Mouse (Mus musculus): ENCODE measurements at regions not wholly inside any gene's neighbourhood (a gene's known extent, or its start where the extent isn't known, plus 50 kb on each side); places are given as distances from the start of the nearest gene placed in this dataset.

DNA sequence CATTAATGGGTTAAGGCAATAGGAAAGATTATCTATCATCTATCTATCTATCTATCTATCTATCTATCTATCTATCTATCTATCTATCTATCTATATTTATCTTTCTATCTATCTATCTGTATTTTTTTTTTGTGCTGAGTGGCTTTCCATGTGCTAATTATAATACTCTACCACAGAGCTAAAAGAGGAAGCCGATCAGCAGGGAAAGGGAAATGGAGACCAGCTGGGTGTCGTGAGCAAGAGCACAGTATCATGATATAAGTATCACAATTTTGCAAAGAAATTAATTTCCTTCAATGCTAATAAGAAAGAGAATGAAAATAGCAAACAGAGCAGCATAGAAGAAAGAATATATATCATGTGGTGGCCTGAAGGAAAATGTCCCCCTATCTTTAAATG is 69.6 kb downstream of the Cldn1 start:
- DNase-seq = no peak

DNA sequence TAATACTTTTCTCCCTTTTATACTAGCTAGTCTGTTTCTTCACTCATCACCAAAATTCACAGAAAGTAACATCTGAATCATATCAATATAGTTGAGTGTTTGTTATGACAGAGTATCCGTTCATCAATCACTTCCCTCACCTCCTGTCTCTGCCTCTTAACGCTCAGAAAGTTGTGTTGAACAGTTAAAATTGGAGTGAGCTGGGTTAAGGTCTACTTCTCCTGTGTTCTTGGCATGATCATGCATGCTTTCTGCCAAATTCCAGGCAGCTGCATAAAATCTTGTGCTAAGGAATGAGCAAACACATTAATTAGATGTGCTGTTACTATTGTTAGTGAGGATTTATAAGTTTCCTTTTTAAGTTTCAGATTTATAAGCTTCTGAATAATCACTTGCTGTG is 79.9 kb downstream of the Cldn1 start:
- no peak for DNase-seq

DNA sequence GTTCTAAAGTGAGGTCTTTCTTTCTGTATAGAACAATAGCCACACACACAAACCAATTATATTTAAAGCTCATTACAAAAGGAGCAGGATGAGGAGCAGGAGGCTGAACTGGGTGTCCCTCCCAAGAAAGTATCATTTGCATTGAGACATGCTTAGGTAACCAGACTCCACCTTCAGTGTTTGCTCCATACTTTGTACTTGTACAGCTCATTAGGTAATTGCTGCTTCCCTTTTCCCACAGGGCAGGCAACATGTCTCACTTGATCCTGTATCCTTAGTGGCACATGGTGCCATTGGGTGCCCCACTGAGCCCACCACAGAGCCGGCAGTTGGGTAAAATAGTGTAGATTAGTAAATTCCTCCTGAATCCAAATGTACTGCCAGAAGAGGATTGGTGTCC is 86.0 kb downstream of the Cldn1 start:
- no peak for DNase-seq

DNA sequence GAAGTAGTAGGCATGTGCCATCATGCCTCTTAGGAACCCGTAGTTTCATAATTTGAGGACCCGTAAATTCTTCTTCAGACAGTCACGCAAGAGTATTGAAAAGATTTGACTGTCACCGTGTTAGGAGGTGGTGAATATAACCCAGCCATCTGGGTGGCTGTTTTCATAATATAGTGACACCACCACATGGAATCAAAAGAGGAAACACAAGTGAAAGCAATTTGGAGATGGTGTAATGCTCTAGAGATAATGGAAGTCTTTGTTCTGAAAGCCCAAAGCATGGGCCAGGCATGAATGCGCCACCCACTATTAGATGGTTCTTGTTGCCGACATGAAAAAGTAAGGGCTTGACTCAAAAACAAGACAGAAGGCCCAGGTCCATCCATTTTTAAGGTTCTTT is 86.9 kb downstream of the Cldn1 start:
- DNase-seq = no peak

DNA sequence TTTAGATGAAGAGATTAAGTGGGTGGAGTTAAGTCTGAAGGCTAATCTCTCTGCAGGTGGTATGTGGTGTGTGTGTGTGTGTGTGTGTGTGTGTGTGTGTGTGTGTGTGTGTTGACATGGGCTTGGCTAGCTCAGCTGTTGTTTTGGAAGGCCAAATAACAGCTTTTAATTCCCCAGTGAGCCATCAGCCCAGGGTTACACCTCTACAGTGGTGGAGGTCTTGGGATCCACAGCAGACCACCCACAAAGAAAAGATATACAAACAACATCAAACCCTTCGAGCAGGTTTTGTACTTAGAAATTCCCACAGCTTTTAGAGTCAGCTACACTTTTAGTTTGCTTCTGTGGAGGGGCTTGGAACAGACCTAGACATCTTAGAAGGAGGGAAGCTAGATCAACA is 89.2 kb downstream of the Cldn1 start:
- no peak for DNase-seq

DNA sequence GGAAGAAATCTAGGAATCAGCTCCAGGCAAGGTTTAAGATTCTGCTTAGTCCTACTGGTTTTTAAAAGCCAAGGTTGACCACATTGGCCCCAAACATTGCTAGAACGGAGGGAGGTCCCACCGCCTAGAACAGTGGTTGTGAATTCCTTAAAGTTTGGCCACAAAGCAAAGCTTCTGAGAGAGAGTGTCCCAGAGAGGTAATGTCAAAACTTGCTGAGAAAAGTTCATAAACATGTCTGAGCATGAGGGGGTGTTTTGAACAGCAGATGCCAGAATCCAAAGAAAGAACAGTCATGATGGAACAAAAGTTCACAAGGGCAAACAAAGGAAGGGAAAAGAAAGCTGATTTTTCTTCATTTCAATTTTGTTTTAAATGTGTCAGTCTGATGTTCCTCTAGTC is 90.1 kb downstream of the Cldn1 start:
- no peak for DNase-seq

DNA sequence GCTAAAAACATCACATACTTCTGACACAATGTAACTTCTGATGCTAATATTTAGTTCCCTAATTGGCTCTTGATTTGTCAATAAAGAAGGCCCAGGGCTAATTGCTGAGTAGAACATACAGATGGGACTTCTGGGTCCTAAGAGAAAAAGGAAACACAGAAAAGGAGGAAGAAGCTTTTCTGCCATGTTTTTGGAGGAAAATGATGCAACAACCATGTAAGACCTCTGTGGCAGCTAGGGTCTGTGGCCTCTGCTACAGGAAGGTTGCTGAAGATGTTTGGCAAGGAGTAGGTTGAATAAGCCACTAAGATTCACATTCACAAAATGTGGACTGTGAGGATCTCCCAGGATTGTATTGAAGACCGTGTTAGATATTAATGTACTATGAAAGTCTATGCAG is 94.9 kb downstream of the Cldn1 start:
- DNase-seq = no peak

DNA sequence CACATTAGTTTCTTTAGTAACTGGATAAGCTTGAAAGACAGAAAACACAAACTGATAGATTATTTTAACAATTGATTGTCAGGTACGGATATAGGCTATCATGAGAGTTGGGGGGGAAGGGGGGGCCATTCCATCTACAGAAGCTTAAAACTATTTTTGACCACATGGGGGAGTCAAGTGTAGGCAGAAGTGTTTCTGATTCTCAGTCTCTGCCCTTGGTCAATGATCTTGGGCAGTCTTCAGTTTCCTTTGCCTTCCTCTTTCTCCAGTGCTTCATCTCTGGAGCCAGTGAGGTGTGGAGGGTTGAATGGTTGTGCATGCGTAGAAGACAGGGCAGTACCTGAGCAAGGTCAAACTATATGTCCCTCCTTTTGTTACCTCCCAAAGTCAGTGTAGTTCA is 118.8 kb downstream of the Cldn1 start:
- no peak for DNase-seq

DNA sequence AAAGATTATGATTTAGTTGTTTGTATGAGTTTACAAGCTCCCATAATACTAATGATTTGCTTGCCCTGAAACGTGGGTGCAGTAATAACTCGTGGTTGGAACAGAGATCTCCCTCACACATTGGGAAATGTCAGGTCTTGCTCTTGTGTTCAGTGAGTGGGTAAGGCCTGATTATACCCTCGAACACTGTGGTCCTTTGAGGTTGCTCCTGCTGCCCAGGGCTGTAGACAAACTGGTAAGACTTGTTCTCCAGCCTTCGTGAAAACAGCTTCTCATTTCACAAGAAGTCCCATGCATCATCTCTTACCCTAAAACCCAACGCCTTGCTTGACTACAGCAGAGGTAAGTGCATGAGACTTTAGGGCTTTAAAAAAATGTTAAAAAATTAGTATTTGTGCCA is 119.9 kb downstream of the Cldn1 start:
- no peak for DNase-seq

DNA sequence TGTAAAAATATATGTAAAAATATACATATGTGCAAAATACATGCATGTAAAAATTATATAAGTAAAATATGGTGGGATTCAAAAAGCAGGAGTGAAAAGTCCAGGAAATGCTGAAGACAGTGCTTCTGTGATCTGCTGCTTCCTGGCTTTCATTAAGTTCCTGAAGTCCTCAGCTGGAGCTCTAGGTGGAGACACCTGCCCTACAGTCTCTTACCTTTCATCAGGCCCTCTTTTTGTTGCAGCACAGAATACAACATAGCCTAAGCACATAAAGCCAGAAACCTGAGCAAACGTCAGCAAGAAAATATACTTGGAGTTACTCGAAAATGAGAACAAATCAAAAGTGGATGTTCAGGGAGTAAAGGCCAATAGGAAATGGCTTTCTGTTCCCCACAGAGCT is 120.6 kb downstream of the Cldn1 start:
- DNase-seq = no peak

DNA sequence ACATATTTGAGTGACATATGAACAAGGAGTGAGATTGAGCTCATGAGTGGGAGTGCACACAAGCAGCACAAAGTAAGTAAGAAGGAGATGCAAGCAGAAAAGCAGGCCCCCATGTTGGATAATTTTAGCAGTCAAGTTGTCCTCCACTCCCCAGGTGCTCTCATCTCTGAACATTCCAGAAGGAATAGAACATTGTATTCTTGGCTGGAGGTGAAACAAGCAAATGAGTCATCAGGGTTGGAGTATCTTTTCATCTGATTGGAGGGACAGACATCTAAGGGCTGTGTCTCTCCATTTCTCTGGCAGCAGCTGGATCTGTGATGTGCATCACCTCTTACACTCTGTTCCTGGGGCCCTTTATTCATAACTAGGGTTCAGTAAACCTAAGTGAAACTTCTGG is 122.7 kb downstream of the Cldn1 start:
- no peak for DNase-seq

DNA sequence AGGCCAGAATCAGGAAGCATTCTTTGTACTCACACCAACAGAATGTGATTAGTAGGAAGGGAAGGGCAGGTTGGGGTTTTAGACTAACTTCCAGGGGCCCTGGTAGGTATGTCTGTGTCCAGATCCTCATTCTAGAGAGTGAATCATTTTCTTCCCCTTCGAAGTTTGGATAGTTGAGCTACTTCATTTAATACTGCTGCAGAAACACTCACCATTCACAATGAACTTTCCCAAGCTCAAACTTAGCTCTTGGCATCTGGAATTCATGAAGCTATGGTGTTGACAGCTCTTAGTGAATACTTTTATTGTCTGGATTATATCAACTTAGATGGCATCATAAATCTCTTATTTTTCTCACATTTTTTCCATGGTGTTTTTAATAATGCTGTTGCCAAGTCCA is 123.7 kb downstream of the Cldn1 start:
- DNase-seq = no peak

DNA sequence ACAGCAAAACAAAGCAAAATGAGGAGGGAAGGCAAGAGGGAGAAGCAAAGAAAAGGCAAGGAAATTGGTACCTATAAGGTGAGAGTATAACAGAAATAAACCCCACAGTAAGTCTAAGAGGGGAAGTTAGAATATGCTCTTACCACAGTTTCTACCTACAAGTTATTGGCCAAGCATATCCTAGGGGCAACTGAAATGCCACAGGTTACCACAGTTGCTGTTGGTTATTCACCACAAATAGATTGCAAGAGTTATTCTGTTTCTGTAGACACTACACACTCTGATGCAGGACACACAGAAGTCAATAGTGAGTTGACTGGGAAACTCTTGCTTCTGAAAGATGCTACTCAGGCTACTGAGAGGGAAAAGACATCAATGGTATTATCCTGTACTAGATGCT is 129.7 kb upstream of the P3h2 start:
- DNase-seq = no peak

DNA sequence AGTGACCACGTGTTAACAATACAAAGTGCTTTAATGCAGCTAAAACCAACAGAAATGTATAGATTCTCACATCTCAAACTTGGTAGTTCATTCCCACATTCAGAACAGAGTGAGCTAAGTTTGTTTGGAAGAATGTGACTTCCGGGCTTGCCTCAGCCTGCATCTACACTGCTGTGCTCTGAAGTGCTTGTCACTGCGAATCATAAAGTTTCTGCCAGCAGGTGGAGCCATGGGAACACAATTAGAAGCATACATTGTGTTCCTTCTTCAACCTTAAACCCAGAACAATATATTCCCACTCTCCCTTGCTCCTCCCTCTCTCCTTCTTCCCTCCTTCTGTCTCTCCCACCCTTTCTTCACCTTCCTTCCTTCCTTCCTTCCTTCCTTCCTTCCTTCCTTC is 128.5 kb upstream of the P3h2 start:
- DNase-seq = peak; percentile 70

DNA sequence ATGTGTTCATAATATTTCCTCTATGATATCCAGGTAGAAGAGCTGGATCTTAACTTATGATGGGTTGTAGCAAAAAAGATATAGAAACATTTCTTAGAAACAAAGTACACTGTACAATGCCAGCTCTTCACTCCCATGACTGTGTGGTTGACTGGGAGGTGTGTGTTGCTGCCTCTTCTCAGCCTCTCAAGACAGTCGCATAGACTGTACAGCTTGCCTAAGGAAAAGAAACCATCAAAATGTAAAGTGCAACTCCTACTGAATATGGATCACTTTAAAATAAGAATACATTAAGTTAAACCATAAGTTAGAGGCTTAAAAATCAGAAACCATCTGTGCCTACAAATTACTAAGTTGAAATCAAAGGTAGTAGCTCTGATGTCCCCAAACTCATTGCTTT is 125.5 kb upstream of the P3h2 start:
- DNase-seq = no peak

DNA sequence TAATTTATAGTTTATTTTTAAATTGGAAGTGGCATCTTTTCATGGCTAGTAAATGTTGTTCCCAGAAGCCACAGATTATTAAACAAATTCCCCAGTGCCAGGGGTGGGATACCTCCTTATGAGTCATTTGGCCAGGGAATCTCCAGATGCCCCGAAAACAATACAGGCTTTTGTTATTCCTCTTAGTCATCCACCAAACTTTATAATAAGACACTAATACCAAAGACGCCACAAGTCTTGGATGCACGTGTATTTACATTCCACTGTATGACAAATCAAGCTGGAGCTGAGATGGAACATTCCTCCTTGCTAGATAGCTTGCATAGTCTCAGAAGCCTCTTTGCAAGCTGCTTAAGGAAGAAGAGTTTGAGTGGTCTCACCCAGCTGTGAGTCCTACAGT is 105.8 kb upstream of the P3h2 start:
- DNase-seq = no peak

DNA sequence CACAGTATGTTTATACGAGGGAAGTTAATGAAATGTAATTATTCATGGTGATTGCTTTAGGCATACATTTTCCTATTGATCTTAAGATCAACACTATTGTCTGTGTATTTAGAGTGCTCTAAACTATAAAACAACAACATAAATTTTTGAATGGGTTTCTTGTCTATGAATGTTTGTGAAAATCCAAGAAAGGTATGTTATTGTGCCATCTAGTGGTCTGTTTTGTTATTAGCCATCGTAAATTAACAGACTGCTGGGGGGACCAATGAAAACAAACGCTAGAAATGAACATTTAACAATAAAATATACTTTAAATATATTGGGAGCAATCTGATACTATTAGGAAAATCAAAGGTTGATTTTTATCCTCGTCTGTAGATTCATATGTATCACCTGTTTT is 93.5 kb upstream of the P3h2 start:
- no peak for DNase-seq

DNA sequence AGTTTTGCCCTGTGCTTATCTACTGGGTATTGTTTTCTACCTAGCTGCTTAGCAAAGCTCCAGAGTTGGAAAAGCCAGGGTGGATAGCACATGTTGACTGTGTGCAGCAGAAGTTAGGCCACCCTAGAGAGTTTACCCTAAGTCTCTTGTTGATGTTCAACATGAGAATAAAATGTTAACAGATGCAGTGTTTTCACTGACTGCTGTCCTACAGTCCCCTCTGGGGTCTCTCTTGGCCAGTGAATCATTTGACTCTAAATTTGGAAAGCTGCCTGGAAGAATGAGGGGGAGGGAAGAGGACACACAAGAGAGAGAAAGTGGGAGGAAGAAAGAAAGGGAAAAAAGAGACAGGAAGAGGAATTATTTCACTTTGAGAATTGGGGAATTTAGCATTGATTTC is 90.8 kb upstream of the P3h2 start:
- no peak for DNase-seq

DNA sequence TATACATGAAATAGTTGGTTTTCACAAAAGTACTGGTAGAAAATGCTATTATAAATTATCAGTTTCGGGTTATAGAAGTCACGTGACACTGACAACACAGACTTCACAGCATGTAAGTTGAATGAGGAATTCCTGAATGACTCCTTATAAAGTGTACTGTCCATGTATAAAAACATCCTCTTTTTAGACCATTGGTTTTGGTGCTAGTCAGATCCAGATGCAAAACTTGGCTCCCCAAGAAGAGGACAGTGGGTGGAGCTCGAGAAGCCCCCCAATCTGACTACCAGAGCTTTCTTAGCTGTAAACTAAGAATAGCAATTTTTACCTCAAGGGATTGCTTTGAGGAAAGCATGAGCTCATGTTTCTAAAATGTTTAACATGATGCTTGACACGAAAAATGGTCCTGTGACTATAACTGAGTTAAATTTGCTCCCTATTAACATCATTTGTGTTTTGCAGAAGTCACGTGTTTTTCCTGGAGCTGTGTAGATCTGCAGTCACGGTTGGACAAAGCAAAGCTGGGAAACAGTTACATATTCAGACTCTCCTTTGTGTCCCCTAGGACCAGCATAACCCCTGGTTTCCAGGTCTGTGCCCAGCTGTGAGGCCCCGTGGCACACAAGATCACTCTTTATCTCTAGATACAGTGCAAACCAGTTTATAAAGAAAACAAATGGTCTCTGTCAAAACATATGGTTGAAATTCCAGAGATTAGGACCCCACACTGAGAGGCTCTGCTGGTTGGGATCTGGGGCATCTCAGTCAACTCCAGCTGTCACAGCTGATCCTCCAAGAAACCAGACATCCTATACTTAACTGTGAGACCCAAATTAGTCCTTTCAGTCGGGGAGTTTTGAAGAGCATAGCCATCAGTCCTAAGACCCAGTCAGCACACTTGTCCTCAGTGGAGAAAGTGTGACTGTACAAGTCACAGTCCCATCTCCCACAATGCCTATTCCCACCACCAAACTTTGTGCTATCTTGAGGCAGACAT is 80.0 kb upstream of the P3h2 start:
- no peak for DNase-seq

DNA sequence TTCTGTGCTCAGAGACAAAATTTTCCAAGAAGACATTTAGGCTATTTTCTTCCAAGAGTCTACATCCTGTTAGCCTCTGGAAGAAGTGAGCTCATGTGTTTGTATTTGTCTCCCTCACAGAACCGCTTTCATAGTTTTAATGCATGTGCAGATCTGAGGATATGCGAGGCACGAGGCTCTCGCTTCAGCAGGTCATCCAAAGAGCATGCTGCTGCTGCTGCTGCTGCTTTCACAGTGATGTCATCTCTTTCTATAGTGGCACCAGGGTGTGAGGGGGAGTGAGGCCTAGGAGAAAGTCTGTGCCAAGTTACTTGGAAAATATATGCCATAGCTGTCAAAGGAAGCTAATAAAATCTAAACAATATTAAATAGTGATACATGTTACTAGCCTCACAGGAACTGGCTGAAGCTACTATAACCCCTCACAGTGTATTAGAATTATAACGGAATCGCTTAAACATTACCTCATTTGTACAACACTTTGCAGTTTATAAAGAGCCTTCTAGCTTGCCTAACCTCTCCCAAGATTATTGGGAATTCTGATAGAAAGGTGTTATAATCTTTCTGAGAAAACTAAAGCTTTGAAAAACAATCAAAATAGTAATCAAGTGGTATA is 79.2 kb upstream of the P3h2 start:
- no peak for DNase-seq

DNA sequence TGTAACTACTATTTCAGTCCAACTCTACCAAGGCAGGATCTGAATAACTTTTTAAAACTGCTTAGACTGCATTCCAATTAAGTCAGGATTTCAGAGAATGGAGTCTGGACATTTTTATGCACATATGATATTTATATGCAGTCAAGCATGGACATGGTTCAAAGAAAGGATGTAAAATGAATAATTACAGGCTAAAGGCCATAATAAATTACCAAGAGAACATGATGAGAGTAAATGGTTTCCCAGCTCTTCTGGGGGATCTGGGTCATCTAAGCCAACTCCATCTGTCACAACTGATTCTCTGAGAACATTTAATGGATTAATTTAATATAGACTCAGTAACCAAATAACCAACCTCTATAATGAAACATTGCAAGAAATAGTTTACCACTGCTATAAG is 77.9 kb upstream of the P3h2 start:
- no peak for DNase-seq

DNA sequence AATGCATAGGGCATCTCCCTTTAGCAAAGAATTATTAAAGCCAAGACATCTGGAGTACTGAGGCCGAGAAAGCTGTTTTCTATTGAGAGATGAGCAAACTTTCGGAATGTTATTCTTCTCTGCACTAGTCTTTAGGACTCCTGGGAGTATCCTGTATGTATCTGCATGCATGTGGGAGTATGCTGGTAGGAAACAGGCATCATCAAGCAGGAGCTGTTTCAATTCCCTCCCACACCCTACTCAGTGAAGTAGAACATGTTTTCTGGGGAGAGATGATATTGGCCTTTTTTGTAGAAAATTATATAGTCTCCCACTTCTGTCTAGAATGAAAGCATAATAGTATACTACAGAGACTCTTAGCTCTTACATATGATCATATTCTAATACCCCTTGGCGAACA is 76.1 kb upstream of the P3h2 start:
- no peak for DNase-seq

DNA sequence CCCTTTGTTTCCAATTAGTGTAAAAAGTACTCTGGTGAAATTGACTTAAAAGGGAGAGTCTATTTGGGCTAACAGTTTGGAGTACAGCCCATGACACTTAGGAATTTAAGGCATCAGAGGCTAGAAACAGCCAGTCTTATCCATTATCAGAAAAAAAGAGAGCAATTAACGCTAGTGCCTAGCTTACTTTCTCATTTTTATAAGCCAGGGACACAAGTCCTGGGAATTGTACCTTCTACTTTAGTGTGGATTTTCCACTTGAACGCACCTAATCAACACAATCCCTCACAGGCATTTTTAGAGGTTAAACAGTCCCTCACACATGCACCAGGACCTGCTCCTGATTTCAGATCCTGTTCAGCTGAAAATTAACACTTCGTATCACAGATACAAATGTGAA is 65.9 kb upstream of the P3h2 start:
- no peak for DNase-seq

DNA sequence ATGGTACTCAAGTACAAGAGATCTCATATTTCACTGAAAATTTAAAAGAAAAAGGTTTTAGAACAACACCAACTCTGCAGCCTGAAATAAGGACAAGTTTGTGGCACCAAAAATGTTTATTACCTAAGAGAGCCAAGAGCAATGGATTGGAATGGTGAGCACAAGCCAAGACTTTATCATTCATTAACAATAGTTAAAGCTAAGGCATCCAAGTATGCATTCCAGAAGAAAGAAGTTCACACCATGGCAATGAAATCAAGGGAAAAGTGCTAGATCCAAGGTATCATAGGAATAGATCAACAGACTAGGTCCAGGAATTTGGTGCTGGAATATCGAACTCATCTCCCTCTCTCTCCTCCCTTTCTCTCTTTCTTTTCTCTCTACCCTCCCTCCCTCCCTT is 63.8 kb upstream of the P3h2 start:
- no peak for DNase-seq

DNA sequence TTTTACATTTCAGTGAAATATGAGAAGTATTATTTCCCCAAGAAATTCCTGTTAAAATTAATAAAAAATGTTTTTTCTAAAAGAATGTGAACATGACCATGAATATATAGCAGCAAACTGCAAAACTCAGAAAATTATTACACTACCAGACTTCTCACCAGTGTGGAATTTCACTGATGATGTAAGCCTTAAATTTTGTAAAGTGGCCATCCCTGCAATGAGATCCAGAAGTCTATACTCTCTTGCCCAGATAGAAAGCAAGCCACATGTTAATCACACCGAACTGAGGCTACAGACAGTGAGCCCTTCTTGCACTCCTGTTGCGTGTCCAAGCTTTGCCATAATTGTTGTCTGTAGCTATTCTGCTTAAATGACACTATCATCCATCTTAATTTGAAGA is 62.6 kb upstream of the P3h2 start:
- no peak for DNase-seq
